Mouse (Mus musculus): ENCODE data around the gene Ccdc183. TPM values are rescaled to one million over a fixed set of nuclear protein-coding genes. Genes with fewer than 3 reads are reported as not detected.

The Ccdc183 gene
- polyA plus RNA-seq (2015; fragmentation: Nextera tagmentation; extraction: Ambion mirVana) = 0.45 and 0.50 TPM in 2 replicates

DNA sequence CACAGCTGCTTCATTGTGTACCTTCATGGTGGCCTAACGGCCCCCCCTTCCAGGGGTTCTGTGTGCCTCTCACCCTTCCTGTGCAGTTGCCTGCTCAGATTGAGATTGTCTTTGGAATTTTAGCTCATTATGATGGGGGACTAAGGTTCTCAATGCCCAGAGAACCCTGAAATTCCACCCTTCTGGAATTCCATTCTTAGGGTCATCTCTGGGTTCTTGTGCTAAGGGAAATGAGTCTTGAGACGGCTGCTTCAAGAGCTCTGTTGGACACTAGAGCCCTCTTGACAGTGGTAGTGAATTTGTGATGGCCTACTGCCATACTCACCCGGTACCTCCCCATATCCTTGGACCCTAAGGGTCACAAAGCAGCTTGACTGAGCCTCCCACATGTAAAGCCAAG, at the start of gene Ccdc183:
Ccdc183 (minus strand) TSS at position 101 of the 400 bp plus-strand sequence.

DNA sequence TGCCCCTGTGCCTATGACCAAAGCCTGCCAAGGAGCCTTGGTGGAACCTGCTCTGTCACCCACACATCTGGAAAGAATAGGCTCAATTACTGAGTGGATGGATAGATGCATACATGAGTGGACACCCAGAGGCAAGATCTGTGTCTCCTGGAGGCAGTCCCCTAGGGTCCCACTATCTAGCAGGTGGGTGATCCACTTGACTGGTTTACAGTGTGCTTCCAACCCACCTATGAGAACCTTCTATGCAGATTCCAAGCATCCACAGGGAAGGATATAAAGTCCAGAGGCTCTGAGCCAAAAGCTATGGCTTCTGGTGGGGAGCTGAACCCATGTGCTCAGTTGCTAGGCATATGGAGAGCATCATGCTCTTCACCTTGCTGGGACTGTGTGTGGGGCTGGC, 40.2 kb upstream of the Ccdc183 start, which contains the start of gene Lcn5:
Lcn5 (plus strand) TSS at position 301 of the 400 bp plus-strand sequence.

DNA sequence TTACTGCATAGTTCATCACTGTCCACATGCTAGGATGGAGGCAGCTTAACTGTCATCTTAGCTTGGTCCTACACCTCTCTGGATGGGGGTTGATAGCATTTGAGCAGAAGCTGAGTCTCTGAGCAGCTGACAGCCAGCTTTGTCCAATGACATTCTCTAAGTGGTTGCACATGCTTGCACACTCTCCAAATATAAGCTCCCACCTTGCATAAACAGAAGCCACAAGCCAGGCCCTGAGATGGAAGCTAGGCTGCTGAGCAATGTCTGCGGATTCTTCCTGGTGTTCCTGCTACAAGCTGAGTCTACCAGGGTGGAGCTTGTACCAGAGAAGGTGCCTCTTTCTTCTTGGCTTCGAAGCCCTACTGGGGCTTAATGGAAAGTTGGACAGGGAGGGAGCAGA, 35.4 kb upstream of the Ccdc183 start, which contains the start of gene Lcn8:
Lcn8 (plus strand) TSS at position 219 of the 400 bp plus-strand sequence.

DNA sequence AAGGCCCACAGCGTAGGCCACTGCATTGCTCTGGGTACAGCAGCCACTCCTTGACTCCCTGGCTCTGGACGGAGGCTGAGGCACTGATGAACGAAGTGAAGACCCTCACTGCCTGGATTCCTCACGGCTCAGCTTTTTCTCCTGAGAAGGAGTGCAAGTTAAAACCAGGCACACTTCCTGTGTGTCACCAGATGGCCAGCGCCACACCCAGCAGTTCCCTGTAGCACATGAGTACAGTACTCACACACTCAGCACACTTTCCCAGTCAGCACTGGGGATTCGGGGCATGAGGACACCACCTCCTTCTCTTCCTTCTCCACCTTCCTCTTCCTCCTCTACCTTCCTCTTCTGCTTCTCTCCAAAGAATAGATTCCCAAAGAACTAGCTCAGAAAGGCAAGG, 10.3 kb upstream of the Ccdc183 start, which contains the start of gene Fcna:
Fcna (minus strand) TSS at position 220 of the 400 bp plus-strand sequence.

DNA sequence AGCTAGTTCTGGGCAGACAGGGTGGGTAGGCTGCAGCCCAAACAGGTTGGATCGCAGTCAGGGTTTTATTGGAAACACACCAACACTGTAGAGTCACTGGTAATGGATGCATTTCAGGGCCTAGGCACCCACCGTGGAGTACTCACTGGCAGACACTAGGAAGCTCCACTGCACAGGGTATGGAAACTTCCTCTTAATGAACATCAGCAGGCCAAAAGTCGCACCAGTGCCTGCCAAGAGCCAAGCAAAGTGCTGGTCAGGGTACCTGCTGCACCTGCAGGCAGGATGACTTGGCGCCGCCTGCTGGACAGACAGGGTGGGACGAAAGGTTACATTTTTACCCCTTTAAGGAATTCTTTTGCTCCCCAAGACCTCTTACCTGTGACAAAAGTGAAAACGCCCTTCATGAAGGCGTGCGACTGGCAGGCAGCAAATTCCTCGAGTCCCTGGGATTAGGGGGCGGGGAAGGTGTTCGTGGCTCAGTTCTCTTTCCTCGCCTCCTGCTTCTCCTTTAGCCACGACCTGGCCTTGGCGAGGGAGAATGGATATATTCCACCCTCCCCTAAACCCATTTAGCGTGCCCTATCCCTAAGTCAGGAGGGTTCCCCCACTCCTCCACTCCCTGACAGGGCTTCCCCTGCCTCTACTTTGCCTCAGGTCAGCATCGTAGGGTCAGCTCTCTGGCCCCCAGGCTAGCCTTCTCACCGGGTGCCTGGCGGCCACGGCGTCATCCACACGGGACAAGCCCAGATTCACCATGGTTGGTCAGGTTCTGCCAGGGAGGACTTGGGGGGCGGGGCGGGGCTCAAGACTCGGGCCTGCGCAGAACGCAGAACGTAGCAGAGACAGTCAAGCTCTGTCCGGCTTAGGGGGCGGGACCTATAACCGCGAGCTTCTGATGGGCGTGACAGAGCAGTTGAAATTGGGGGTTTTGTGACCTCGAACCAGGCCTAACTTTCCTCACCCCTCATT, 4.0 kb upstream of the Ccdc183 start, which contains the start of gene Tmem141:
Tmem141 (minus strand) TSS at position 777 of the 972 bp plus-strand sequence.

DNA sequence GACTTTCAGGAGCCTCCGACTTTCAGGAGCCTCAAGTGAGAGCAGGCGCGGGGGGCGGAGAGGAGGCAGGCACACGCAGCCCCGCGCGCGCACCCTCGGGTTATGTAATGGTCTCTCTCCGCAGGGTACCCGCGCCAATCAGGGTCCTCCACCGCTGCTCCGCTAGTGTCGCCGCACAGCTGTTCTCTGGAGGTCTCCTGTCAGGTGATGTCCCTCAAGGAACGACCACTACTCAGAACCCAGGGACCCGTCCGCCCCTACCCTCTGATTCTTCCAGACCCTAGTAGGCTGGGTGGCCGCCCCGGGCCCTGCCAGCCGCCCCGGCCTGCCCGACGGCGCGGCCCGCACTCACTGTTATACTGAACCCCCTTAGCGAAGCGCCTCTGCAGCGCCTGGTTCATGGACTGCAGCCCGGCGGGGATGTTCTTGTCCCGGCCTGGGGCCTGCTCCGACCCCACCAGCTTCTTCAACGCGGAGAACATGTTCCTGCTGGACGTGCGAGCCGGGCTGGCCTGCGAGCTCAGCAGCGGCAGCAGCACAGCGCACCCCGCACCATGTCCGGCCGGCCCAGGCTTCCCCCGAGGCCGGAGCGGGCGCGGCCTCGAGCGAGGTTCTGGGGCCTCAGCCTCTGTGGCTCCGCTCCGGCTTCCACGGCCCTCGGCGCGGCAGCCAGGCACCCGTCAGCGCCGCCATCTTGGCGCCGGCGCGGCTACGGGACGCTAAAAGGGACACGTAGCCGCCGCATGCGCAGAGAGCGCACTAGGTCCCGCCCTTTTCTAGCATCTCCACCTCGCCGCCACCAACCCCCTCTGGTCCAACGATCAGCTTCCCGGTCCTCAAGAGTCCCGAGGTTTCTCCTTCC, 9.5 kb downstream of the Ccdc183 start, which contains the start of gene Rabl6:
Rabl6 (minus strand) TSS at position 761 of the 862 bp plus-strand sequence.

DNA sequence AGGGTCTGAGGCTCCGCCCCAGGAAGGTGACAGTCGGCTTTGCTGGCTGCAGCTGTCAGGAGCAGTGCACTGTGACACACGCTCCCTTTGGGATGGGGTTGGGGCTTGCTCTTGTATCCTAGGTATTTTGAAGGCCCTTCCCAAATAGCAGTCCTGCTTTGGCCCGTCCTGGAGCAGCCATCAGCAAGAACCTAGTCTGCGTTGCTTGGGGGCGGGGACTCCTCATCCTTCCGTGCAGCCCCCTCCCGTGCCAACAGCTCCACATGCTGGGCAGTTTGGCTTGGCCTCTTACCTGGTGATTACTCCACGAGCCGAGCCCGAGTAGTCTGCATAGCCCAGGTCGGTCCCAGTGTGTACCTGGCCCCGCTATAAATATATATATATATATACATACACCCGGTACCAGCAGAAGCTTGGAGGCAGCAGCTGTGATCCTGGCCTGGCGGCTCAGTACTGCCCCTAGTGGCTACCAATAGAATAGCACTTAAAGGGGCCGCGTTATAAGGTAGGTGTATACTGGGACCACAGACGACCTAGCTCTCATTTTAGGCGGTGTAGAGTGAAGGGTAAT, 36.1 kb downstream of the Ccdc183 start, which contains the start of gene Ajm1:
Ajm1 (minus strand) TSS at position 464 of the 571 bp plus-strand sequence.

DNA sequence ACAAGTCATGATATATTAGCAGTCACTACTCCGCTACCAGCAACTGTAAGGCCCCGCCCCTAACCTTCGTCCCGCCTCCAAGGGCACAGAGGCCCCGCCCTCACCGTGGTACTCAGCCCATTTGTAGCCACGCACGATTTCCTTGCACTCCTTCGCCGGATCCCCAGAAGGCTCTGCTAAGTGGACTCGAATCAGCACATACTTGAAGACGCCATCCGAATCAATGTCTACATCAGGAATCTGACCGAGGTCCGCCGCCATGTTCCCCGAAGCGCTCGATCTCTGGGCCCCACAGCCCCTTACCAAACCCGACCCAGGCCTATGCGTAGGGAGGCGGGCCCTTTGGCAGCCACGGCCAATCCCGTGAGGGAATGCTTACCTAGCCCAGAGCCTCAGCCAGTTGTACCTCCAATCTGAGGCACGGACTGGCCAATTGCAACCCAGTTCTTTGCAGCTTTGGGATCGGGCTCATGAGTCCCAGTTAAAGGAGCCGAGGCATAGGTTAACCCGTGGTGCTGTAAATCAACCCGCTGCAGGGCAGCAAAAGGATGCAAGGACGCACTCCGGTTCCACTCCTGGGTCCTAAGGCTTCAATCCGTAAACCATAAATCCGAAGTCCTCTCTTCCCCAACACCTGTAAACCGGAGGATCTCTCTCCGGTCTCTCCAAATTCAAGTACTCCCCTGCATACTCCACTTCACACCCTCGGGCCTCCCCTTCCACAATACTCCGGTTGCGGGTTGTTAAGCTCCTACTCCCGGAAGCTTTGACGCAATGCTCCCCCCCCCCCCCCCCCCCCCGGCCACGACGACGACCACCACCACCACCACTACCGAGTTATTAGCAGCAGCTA, 42.7 kb downstream of the Ccdc183 start, which contains the start of the genes Mamdc4 and Phpt1:
Mamdc4 (minus strand) TSS at position 267 of the 853 bp plus-strand sequence.
Phpt1 (minus strand) TSS at position 646 of the 853 bp plus-strand sequence.

Other genes with a start within 250 kb of the Ccdc183 start
- gene Sapcd2, start 245.4 kb downstream of the Ccdc183 start, polyA plus RNA-seq (2015; fragmentation: Nextera tagmentation; extraction: Ambion mirVana) = 16.8 and 18.2 TPM in 2 replicates
- 15.6 and 17.4 TPM in 2 replicates for gene Entpd2, start 221.8 kb downstream of the Ccdc183 start, polyA plus RNA-seq (2015; fragmentation: Nextera tagmentation; extraction: Ambion mirVana)
- gene Npdc1, start 218.3 kb downstream of the Ccdc183 start, polyA plus RNA-seq (2015; fragmentation: Nextera tagmentation; extraction: Ambion mirVana) = 405 and 457 TPM in 2 replicates
- gene Fut7, start 194.4 kb downstream of the Ccdc183 start, polyA plus RNA-seq (2015; fragmentation: Nextera tagmentation; extraction: Ambion mirVana) = 0.30 and 0.41 TPM in 2 replicates
- 11.5 and 17.0 TPM in 2 replicates for gene Abca2, start 189.0 kb downstream of the Ccdc183 start, polyA plus RNA-seq (2015; fragmentation: Nextera tagmentation; extraction: Ambion mirVana)
- gene Clic3, start 160.8 kb downstream of the Ccdc183 start, polyA plus RNA-seq (2015; fragmentation: Nextera tagmentation; extraction: Ambion mirVana) = 1.3 and 1.8 TPM in 2 replicates
- gene Paxx, start 156.6 kb downstream of the Ccdc183 start, polyA plus RNA-seq (2015; fragmentation: Nextera tagmentation; extraction: Ambion mirVana) = 131 and 140 TPM in 2 replicates
- 1,109 and 2,669 TPM in 2 replicates for gene Ptgds, start 147.6 kb downstream of the Ccdc183 start, polyA plus RNA-seq (2015; fragmentation: Nextera tagmentation; extraction: Ambion mirVana)
- gene Lcn12, start 123.8 kb downstream of the Ccdc183 start, polyA plus RNA-seq (2015; fragmentation: Nextera tagmentation; extraction: Ambion mirVana) = not detected in 2 replicates
- 103 and 115 TPM in 2 replicates for gene Fbxw5, start 116.9 kb downstream of the Ccdc183 start, polyA plus RNA-seq (2015; fragmentation: Nextera tagmentation; extraction: Ambion mirVana)
- gene C8g, start 116.0 kb downstream of the Ccdc183 start, polyA plus RNA-seq (2015; fragmentation: Nextera tagmentation; extraction: Ambion mirVana) = 6.2 TPM in 2 replicates
- gene Traf2, start 70.7 kb downstream of the Ccdc183 start, polyA plus RNA-seq (2015; fragmentation: Nextera tagmentation; extraction: Ambion mirVana) = 11.9 and 12.1 TPM in 2 replicates
- 403 and 421 TPM in 2 replicates for gene Edf1, start 59.8 kb downstream of the Ccdc183 start, polyA plus RNA-seq (2015; fragmentation: Nextera tagmentation; extraction: Ambion mirVana)
- 1.0 and 3.1 TPM in 2 replicates for gene Mamdc4, start 42.8 kb downstream of the Ccdc183 start, polyA plus RNA-seq (2015; fragmentation: Nextera tagmentation; extraction: Ambion mirVana)
- gene Phpt1, start 42.5 kb downstream of the Ccdc183 start, polyA plus RNA-seq (2015; fragmentation: Nextera tagmentation; extraction: Ambion mirVana) = 251 and 258 TPM in 2 replicates
- 20.4 and 21.5 TPM in 2 replicates for gene Ajm1, start 35.9 kb downstream of the Ccdc183 start, polyA plus RNA-seq (2015; fragmentation: Nextera tagmentation; extraction: Ambion mirVana)
- 56.5 and 61.3 TPM in 2 replicates for gene Rabl6, start 9.2 kb downstream of the Ccdc183 start, polyA plus RNA-seq (2015; fragmentation: Nextera tagmentation; extraction: Ambion mirVana)
- gene Tmem141, start 4.3 kb upstream of the Ccdc183 start, polyA plus RNA-seq (2015; fragmentation: Nextera tagmentation; extraction: Ambion mirVana) = 63.4 and 65.7 TPM in 2 replicates
- 13.4 and 13.6 TPM in 2 replicates for gene Fcna, start 10.4 kb upstream of the Ccdc183 start, polyA plus RNA-seq (2015; fragmentation: Nextera tagmentation; extraction: Ambion mirVana)
- not detected in 2 replicates for gene Lcn8, start 35.4 kb upstream of the Ccdc183 start, polyA plus RNA-seq (2015; fragmentation: Nextera tagmentation; extraction: Ambion mirVana)
- gene Lcn5, start 40.3 kb upstream of the Ccdc183 start, polyA plus RNA-seq (2015; fragmentation: Nextera tagmentation; extraction: Ambion mirVana) = not detected in 2 replicates
- not detected in 2 replicates for gene Lcn6, start 59.1 kb upstream of the Ccdc183 start, polyA plus RNA-seq (2015; fragmentation: Nextera tagmentation; extraction: Ambion mirVana)
- gene Lcn10, start 65.0 kb upstream of the Ccdc183 start, polyA plus RNA-seq (2015; fragmentation: Nextera tagmentation; extraction: Ambion mirVana) = not detected in 2 replicates
- gene Obp2a, start 82.4 kb upstream of the Ccdc183 start, polyA plus RNA-seq (2015; fragmentation: Nextera tagmentation; extraction: Ambion mirVana) = not detected in 2 replicates
- 259 and 263 TPM in 2 replicates for gene Bmyc, start 89.1 kb upstream of the Ccdc183 start, polyA plus RNA-seq (2015; fragmentation: Nextera tagmentation; extraction: Ambion mirVana)
- not detected in 2 replicates for gene Obp2b, start 119.3 kb upstream of the Ccdc183 start, polyA plus RNA-seq (2015; fragmentation: Nextera tagmentation; extraction: Ambion mirVana)
- gene Lcn3, start 147.9 kb upstream of the Ccdc183 start, polyA plus RNA-seq (2015; fragmentation: Nextera tagmentation; extraction: Ambion mirVana) = not detected in 2 replicates
- gene Lcn11, start 159.3 kb upstream of the Ccdc183 start, polyA plus RNA-seq (2015; fragmentation: Nextera tagmentation; extraction: Ambion mirVana) = not detected in 2 replicates
- not detected in 2 replicates for gene Gm13539, start 164.6 kb upstream of the Ccdc183 start, polyA plus RNA-seq (2015; fragmentation: Nextera tagmentation; extraction: Ambion mirVana)
- gene Glt6d1, start 198.2 kb upstream of the Ccdc183 start, polyA plus RNA-seq (2015; fragmentation: Nextera tagmentation; extraction: Ambion mirVana) = not detected in 2 replicates
- not detected in 2 replicates for gene Lcn9, start 205.5 kb upstream of the Ccdc183 start, polyA plus RNA-seq (2015; fragmentation: Nextera tagmentation; extraction: Ambion mirVana)
- not detected in 2 replicates for gene Sohlh1, start 229.6 kb upstream of the Ccdc183 start, polyA plus RNA-seq (2015; fragmentation: Nextera tagmentation; extraction: Ambion mirVana)
- gene Kcnt1, start 246.1 kb upstream of the Ccdc183 start, polyA plus RNA-seq (2015; fragmentation: Nextera tagmentation; extraction: Ambion mirVana) = 32.2 and 34.0 TPM in 2 replicates

Data from neural tube, postnatal 0 days (tissue).